Mouse (Mus musculus): ENCODE results near the gene Slc13a5.
A peak's percentile ranks its signal among the peaks of the same experiment; 100 is the strongest.

The Slc13a5 gene

DNA sequence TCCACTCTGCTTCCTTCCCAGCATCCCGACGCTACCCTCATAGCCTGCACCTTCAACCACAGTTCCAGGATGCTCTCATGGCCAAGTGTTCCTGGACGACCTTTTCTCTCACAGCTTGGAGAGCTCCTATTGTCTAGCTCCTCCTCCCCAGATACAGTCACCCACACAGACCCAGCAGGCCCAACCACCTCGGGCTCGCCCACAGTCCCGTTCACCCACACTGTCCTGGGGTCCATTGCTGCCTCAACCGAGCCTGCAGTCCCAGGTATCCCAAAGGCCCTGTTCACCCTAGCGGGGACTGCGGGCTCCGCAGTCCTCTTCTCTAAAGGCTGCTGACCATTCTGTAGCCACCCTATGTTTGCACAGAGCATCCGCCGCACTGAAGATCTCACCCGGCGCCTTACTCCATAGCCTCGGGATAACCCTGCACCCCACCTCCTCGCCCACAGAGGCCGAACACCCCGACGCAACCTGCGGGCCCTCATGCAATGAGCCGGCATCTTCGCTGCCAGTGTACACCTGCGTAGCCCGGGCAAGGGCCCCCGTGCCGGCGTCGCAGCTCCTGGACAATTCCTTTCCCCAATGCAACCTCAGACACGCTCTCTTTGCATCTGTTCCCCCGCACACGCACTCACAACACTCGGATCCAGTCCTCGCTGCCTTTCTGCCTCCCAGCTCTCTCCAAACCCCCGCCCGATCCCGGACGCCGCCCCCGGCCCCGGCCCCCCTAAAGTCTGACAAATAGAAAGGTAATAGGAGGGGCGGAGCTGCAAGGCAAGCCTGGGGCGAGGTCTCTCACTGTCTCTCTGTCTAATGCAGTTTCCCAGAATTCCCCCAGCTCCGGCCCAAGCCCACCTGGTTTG lies 60.5 kb downstream of the Slc13a5 start, which contains the start of gene Gm43951:
Gm43951 (minus strand) TSS at position 500 of the 863 bp plus-strand sequence.
- peak in 1 of 2 experiments; percentile 7 for DNase-seq (ENCODE audit: low spot score in 2 of 2)

DNA sequence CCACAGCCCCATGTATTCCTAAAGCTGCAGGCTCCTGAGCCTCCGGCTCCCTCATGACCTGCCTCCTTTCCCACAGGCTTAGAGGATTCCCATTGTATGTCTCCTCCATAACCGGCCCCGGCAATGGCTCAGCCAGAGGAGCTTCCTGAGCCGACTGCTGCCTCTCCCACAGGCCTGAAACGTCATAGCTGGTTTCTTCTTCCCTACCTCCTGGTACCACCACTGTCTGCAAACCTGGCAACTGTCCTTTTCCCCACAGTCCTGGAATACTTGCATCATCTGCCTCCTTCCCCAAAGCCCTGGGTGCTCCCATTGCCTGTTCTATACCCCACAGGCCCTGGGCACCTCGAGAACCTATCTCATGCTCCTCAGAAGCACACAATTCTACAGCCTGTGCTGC lies 61.8 kb downstream of the Slc13a5 start:
- DNase-seq (ENCODE audit: low spot score in 2 of 2), result no peak

DNA sequence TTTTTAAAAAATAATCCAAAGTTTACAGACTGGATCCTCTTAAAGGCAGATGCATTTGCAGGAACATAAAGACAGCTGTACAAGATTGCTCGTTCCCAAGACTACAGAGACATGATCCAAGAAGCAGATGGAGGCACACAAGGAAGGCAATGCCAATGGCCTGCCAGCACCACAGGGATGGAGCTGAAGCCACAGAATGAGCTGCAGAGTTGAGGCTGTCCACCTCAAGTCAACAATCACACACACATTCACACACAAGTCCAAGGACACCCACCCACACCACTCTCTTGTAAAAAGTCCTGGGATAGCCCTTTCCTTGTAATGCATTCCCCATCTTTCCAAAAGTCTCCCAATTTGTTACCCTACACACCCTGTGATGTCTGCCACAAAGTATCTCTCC lies 63.6 kb downstream of the Slc13a5 start:
- no peak for DNase-seq (ENCODE audit: low spot score in 2 of 2)

DNA sequence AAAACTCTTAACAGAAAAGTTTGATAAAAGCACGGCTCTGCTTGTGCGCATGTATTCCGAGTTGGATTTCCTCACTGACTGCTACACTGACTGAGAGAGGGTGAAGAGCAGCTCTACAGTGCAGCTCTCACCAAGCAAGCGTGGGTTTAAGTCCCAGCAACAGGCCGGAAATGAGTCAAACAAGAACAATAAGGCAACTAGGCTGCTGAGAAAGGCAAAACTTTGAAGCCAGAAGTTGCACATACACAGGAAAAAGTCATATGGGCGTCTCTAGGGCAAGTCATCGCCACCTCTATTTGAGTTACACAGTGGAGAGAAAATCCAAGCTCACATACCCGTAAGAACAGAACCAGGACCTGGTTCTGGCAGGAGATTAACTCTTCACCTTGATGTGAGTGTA lies 70.5 kb downstream of the Slc13a5 start:
- no peak for DNase-seq (ENCODE audit: low spot score in 2 of 2)

DNA sequence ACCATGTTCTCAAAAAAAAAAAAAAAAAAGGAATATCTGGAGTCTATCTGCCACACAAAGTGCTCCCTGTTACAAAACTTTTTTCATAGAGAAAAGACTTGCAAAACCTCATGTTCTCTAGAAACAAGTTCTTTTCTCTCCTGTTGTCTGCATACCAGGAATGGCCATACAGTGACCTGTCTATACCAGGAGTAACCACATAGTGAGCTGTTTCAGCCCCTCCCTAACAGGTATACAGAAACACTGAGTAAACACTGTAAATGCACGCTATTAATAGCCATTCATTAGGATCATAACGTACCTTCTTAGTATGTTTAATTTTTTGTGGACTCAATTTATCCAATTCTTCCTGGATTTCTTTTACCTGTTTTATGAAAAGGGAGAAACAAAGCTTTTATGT lies 72.8 kb downstream of the Slc13a5 start:
- DNase-seq (ENCODE audit: low spot score in 2 of 2), result no peak

Data from spleen, postnatal 36 days (tissue).